Mouse (Mus musculus): Measurements from ENCODE around the gene Dhcr24.

Gene Dhcr24

DNA sequence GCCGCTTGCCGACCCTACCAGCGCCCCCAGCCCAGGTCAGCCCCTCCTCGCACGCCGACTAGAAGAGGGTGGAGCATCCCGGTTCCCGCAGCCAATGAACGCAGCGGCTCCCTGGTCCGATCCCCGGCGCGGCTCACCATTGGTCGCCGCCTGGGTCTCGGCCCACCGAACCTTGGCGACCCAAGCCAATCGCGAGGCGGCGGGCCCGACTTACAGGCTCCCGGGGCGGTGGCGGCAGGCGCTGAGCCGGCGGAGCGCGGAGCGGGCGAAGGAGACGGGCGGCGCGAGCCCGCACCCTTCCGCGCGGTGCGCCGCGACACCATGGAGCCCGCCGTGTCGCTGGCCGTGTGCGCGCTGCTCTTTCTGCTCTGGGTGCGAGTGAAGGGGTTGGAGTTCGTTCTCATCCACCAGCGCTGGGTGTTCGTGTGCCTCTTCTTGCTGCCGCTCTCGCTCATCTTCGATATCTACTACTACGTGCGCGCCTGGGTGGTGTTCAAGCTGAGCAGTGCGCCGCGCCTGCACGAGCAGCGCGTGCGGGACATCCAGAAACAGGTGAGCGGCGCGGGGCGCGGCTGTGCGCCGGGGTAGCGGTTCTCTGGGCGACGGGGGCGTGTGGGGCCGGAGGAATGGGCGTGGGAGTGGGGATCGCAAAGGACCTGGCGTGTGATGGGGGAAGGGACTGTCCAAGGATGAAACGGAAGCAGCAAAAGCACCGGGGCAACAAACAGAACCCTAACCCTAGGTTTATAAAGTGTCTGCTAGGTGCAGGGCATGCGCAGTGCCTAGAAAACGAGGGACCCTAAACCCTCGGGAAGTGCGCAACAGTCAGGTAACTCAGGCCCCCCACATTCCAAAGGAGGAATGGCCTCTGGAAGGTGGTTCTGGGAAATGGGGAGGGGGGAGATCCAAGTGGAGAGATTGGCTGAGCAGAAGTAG, at the start of gene Dhcr24:
Gene Dhcr24 (plus strand): TSS at position 193 of the 936 bp plus-strand sequence.
- no peak for TF ChIP-seq GATA4 (IDR thresholded peaks at IDR 0.05; ENCODE audit: insufficient replicate concordance, low read length)

DNA sequence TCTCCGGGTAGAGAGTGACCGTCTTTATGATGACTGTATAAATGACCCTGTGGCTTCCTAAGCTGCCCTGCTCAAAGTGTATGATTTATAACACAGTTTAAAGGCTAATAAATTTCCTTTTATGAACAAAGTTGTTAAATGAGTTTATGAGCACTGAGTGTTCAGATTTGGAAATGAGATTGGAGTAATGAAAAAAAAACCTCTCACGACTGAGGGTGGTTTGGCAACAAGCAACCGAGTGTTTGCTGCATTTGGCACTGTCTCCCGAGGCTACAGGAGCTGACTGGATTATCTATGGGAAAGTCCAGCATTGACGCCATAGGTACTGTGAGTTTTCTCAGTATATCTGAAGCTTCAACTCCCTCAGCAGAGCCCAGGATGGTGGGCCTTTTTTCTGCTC, 46.2 kb upstream of the Dhcr24 start:
- TF ChIP-seq GATA4 (IDR thresholded peaks at IDR 0.05; ENCODE audit: insufficient replicate concordance, low read length), result no peak

DNA sequence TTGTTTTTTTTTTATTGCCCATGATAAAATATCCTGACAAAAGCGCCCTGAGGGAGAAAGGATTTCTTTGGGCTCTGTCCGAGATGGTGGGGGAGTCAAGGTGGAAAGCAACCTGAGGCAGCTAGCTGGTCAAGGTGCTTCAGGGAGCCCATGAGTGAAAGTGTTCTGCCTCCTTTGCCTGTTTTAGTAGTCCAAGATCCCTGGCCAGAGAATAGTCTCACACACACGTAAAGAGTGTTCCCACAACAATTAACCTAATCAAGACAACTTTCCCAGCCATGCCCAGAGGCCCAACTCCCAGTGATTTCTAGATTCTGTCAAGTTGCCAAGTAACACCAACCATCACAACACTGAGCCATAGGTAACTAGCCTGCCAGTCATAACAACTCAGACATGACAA, 38.3 kb upstream of the Dhcr24 start:
- TF ChIP-seq GATA4 (IDR thresholded peaks at IDR 0.05; ENCODE audit: insufficient replicate concordance, low read length), result no peak

DNA sequence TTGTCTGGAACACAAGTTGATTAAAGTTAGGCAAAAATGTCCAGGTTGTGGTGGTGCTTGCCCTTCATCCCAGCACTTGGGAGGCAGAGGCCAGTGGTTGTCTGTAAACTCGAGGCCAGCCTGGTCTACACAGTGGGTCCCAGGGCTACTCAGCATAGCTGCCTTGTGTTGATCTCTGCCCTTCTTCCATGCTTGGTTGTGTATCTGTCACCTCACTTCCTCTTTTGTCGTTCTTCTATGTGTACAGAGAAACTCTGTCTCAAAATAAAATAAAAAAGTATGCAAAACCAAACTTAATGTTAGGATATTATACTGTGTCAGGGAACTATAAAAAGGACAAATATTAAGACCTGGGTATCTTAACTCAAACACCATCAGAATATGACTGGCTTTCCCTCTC, 36.7 kb upstream of the Dhcr24 start:
- TF ChIP-seq GATA4 (IDR thresholded peaks at IDR 0.05; ENCODE audit: insufficient replicate concordance, low read length), result no peak

DNA sequence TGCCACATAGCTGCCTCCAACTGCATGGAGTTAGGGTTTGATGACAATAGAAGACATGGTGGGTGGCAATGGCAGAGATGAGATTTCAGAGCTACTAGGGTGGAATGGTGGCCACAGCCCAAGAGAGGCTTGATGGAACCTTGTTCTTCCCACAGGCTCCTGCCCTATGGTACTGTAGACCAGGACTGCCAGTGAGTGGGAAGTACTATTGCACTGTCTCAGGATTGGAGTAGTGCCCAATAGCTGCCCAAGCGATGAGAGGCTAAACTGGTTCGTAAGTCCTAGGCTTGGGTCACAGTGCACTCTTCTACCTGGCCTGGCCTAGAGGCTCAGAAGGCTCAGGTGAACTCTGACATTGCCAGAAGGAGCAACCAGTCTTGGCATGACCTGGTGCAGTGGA, 35.8 kb upstream of the Dhcr24 start:
- TF ChIP-seq GATA4 (IDR thresholded peaks at IDR 0.05; ENCODE audit: insufficient replicate concordance, low read length), result no peak

DNA sequence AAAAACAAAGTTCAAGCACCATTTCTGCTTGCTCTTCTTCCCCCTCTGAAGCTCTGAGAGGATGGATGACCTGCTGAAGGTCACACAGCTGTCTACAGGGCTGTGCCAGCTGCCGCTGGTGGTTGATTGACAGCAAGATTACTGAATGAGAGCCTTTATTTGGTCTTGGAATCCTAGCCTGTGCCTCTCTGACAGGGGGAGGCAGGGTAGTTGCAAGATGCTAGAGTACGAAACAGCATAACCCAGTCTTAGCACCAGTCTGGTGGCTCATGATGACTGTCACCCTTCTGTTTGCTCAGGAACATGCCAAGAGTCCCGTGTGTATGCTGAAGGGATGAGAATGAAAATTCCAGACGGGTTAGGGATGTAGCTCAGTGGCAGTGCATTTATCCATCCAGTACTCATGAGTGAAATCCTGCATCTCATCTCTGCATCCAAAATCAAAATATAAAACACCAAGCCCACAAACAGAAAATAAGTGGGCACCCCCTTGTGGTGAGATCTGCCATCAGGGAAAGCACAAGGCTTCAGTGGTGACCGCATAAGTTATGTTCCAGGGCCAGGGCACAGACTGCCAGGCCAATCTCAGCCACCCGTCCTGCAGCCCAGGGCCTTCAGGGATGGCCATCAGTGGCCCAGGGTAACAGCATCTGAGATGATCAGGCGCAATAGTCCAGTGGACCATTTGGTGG, 32.8 kb upstream of the Dhcr24 start:
- no peak for TF ChIP-seq GATA4 (IDR thresholded peaks at IDR 0.05; ENCODE audit: insufficient replicate concordance, low read length)

DNA sequence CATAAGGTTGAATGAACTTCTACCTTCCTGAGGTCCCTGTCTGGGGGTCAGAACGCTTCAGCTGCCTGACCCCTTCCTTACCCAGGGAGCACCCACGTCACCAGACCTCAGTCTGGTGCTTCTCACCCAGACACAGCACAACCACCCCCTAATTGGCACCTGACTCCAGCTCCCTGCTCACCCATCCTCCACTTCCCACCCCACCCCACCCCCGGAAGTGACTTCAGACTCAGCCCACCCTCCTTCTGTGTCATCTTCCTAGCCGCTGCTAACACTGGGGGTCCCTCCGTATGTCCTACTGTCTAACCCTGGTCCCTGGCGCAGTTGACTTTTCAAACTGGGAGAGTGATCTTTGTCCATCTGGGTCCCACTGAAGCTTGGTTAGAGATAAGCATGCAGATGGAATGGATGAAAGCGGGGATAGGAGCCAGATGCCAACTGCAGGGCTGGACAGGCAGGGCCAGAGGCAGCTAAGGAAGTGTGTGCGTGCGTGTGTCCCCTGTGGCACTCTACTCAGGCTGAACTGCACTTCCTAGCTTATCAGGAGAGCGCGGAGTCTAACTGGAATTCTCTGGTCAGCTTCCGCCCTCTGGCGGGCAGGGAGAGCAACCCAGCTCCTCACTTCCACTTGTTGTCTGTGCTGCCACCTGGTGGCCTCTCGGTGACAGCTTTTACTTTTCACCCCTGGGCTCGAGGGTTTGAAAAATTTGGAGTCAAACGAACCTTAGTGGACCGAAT, 31.3 kb upstream of the Dhcr24 start:
- TF ChIP-seq GATA4 (IDR thresholded peaks at IDR 0.05; ENCODE audit: insufficient replicate concordance, low read length), result peak; percentile 93; the same call in 1 of the 2 replicates

DNA sequence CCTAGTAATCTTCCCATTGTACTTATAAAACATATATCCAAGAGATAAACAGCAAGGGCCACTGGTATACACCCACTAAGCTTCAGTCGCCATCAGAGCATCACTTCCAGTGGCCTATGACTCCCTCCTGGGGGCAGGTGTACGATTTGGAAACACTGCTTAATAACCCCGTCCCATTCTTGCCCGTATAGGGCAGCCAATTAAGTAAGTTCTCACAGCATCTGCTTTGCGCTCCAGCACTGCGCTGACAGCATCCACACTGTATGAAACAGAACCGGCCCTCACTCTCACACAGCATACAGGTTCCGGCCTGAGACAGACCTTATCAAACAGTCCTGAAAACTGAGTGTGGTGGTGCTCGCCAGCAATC, 30.7 kb upstream of the Dhcr24 start:
- TF ChIP-seq GATA4 (IDR thresholded peaks at IDR 0.05; ENCODE audit: insufficient replicate concordance, low read length), result no peak

DNA sequence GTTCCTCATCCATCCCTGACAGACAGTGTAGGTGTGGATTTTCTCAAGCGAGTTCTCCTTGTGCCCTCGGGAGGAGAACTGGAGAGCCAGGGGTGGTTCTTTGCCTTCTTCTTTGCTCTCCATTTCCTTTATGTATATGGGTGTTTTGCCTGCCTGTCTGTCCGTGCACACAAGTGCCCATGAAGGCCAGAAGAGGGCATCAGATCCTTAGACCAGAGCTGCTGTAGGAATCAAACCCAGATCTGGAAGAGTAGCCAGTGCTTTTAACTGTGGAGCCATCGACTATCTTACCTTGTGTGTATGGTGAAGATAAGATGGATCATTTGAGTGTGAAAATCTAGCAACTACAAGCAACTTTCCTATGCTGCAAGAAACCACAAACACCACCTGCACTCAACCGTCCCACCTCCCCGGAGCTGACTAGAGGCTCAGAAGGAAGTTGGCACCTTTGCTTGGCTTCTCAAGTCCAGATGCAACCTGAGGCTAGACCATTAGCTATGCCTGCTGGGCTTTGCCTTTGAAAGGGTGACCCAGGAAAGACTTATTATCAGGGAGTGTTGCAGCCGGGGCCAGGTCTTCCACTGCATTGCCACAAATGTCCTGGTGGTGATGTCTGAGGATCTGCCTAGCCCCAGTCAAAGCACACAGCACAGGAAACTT, 27.3 kb upstream of the Dhcr24 start:
- TF ChIP-seq GATA4 (IDR thresholded peaks at IDR 0.05; ENCODE audit: insufficient replicate concordance, low read length), result no peak

DNA sequence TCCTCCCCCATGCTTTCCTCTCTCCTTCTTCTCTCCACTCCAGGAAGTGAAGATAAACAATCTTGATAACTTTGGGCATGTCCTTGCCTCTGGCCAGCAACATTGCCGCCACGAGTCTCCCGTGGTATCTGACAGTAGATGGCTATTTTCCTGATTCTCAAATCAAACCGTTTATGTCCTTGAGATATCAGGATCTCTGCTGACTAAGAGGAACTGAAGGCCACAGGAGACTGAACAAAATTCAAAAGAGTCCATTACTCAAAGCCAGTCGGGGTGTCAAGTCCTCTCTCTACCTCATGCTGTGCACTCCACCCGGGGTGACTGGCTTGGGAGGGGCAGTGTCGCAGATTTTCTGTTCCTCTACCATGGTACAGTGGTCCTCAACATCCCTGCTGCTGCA, 26.6 kb upstream of the Dhcr24 start:
- no peak for TF ChIP-seq GATA4 (IDR thresholded peaks at IDR 0.05; ENCODE audit: insufficient replicate concordance, low read length)

DNA sequence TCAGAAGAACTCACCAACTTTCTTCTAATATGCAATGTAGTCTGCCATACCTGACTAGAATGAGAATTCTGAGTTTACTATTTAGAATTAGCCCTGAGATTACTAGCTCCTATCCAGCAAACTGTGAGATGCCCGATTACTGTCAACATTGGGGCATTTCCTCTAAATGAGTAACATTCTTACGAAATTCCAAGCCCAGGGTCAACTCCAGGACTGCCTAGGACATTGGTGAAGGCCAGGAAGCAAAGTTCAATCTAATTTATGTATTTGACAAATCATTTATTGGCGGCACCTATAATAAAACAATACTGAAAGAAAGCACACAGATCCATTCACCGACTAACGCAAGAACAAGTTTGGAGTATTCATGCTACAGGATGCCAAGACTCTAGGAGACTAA, 21.1 kb upstream of the Dhcr24 start:
- TF ChIP-seq GATA4 (IDR thresholded peaks at IDR 0.05; ENCODE audit: insufficient replicate concordance, low read length), result no peak

DNA sequence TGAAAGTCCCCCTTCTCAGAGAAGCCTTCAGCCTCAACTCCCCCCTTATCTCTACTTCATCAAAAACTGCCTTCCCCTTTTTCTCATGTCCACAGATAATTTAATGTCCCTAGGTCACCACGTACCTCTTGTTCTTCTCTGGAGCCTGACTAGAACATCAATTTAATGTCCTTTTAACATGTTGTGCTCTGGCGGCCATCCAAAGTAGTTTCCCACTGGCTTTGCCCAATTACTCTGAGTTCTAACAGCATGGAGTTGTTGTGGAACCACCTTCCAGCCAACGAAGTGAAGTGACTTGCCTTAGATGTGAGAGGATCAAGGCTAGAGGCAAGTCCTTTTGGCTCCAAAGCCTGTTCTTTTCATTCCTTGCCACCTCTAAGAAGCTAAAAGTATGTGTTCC, 19.3 kb upstream of the Dhcr24 start:
- TF ChIP-seq GATA4 (IDR thresholded peaks at IDR 0.05; ENCODE audit: insufficient replicate concordance, low read length), result no peak

DNA sequence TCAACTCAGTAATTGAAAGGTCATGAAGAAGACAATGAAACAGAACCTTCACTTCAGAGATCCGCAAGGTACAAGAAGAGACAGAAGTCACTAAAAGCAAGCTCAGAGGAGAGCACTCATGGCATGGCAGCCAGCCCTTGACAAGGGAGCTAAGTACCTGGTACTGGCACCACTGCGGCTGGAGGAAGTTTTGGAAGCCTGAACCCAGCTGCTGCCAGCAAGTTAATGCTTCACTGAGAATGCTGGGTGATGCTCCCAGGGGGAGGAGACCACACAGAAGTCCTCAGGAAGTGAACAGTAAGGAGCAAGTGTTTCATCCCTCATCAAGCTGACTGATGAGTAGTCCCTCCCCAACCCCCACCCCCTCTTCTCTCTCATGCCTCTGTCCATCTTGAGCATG, 18.6 kb upstream of the Dhcr24 start:
- TF ChIP-seq GATA4 (IDR thresholded peaks at IDR 0.05; ENCODE audit: insufficient replicate concordance, low read length), result no peak

DNA sequence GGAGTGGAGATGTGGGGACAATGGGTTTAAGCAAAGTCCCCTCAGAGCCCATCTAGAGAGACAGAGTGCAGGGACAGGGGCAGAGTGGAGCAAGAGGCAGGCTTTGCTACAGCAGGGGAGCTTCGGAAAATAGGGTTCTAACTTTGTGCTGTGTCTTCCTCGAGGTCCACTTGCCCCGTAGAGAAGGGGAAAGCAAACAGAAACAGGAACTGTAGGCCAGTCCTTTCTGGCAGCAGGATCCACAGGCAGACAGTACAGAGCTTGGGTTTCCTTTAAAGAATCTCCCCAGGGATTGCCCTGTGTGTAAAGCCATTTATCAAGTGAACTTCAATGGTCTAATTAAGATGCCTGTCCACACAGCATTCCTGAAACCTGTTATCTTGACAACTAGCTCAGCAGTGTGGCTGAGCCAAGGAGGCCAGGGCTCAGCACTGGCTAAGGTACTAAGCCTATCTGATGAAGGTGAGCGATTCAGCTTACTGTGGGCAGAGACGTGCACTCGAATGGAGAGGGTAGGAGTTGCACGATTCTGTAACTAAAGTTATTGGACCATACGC, 14.9 kb upstream of the Dhcr24 start:
- no peak for TF ChIP-seq GATA4 (IDR thresholded peaks at IDR 0.05; ENCODE audit: insufficient replicate concordance, low read length)

DNA sequence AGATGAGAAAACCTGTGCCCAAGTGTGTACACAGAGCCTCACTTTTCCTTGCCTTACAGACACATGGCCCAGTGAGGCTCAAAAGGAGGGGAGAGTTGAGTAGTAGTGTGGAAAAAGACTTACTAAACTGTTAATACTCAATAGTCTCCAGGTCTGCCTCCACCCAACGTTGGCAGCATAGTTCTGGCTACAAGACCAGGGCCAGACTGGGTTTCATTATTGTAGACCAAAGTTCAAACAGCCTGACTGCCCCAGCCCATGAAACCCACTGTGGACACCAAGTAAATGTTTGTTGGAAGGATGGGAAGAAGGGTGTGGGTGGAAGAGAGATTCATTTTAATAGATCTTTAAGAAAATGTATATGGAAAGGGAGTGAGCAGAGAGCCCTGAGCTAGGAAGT, 13.9 kb upstream of the Dhcr24 start:
- no peak for TF ChIP-seq GATA4 (IDR thresholded peaks at IDR 0.05; ENCODE audit: insufficient replicate concordance, low read length)
